Mouse (Mus musculus) spleen, postnatal 36 days (tissue): ENCODE measurements around the gene Baz2b.

Experiments
- DNase-seq, 2 experiments: peaks; one replicate each; pipeline ENCODE4 v3.0.0; 2022; ENCODE audit warnings: low spot score in 2 of 2, mixed read lengths in 1 of 2

The Baz2b gene

GRCm38 (mm10) chr2:60003038-60003664 is 206.5 kb downstream of the Baz2b start:
- no peak for DNase-seq

GRCm38 (mm10) chr2:60000268-60000667 is 209.4 kb downstream of the Baz2b start:
- no peak for DNase-seq

GRCm38 (mm10) chr2:59997479-59998228 is 212.0 kb downstream of the Baz2b start:
- no peak for DNase-seq

DNA sequence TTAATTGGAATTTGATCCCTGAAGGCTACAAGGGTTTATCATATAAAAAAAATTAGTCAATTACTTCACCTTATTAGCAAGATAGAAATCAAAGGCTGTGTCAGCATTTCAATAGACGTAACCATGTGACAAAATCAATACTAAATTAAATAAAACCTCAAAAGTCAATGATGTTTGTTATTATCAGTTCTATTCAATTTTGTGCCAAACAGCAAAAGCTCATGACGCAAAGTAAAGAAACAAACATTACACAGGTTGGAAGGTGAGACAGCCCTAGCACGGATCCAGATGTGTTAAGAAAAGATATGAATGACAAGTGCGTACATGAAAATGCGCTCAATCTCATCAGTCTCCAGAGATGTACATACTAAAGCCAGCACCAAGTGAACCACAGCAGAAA is 212.7 kb downstream of the Baz2b start:
- DNase-seq = no peak

DNA sequence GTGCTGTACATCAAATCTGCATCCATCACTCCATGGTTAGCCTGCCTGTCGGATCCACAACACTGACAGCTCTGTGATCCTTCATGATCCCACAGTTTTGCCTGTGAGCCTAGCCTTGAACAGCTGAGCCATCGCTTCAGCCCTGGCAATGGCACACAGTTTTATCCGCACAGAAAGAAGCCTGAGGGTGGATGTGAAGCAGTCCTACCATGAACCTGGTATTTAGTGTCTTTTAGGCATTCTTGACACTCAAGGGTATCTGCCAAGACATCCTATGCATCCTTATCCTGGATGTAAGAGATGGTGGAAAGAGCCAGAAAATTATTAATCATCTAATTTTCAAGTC is 216.5 kb downstream of the Baz2b start:
- DNase-seq = no peak

DNA sequence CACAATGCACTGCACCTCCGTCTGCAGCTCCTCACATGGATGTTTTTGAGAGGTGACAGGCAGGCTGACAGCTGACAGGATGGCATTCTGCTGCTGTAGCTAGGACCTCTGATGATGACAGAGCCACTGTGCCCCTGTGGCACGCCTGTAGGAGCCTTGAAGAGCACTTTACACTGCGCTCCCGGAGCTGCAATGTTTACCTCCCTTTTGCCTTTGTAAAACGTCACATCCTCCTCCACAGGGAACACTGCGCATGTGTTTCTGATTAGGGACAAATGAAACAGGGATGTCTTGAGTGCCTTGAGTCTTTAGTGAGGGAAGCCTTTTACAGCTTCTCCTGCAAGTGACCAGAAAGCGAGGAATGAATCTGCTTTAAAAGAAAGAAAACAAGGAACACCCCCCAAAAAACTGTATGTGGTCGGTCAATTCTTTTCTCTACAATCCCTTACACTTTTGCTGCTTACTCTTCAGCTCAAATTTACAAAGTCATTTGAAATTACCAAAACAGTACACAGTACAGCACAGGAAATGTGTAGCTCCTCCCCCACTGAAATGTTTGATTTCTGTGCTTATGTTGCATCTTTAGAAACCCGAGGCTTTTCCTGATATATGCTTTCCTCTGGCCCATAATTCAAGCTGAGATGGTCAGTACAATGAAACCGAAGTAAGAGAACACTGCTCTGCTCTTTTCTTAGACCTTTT is 217.0 kb downstream of the Baz2b start:
- DNase-seq = no peak

GRCm38 (mm10) chr2:59991775-59992174 is 217.9 kb downstream of the Baz2b start:
- DNase-seq = no peak

- no peak for DNase-seq
Measured at GRCm38 (mm10) chr2:59987521-59987920, 222.1 kb downstream of the Baz2b start.

DNA sequence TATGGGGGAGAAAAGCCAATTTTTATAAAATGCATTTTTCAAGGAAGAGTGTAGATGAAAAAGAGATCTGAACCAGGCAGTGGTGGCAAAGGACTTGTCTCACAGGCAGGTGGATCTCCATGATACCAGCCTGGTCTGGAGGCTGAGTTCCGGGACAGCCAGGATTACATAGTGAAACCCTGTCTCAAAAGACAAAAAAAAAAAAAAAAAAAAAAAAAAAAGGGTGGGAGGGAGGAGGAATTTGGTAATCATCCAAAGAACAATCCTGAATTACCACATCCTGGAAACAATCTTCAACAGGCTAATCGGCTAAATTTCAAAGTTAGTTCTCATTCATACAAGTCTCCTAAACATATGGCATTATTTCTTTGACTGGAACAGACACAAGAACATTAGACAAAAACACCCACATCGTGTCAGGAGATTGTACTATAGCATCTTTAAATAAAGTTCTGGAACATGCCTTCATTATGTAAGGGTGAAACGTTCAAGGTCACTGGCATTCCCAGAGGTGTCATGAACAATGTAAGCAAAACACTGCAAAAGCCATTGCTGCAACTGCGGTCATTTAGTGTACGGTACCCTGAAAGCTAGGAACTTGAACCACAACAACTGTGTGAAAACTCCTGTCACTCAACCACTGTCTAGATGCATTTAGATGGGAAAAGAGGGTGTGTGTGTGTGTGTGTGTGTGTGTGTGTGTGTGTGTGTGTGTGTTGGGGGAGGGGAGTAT is 230.0 kb downstream of the Baz2b start:
- no peak for DNase-seq

- no peak for DNase-seq
Measured at GRCm38 (mm10) chr2:59976680-59977079, 233.0 kb downstream of the Baz2b start.

GRCm38 (mm10) chr2:59975772-59976171 is 233.9 kb downstream of the Baz2b start:
- DNase-seq = no peak

DNA sequence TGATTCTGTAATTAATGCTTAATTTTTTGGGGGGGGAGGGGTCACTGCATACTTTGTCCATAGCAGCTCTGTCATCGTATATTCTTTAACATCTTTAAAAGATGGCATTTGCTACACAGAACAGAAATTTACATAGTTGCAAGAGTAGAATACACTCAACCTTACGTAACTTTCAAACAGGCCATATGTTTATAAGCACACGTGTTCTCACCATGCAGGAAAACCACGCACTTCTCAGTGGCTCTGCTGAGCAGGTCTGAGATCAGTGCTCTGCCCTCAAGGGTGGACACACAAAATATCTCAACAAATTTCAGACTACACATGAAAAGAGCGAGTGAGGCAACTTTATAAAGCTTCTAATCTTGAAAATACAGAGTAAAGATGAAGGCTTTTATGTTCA is 235.7 kb downstream of the Baz2b start:
- no peak for DNase-seq

DNA sequence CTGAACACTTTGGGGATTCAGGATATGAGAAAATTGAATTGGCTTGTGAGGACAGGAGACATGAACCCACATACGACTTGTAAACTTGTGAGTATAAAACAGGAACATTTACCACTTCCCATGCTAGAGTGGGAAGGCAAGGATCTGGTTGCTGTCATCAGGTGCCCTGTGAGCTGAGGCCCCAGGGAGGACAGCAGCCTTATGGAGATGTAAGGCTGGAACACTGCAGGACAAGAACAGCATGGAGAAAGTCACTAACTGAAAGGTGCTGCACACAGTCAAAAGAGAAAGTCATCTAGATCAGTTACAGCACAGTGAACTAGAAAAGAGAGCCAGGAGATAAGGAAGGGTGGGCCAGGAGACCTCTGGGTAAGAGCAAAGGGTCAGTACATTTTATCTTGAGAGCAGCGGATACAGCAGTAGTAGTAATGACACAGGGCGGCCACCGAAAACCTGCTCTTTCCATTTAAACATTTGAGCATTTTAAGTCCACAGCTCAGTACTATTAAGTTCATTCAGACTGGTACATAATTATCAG is 236.5 kb downstream of the Baz2b start:
- no peak for DNase-seq

DNA sequence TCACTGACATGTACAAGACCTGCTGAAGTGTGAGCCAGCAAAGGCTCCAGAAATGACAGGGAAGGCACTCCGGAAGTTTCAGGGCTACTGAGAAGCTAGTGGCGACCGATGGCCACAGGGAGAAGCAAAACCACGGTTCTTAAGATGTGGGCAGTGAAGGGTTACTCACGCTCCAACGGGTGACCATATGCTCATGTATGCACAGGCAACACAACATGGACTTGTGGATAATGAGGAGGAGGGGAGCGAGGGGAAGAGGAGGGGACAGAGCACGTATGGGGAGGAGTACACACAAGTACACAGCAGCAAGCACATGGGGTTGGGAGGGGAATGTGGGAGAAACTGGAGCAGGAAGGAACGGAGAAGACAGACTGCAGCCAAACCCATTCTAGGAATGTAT is 239.1 kb downstream of the Baz2b start:
- DNase-seq = no peak

GRCm38 (mm10) chr2:59969099-59969498 is 240.5 kb downstream of the Baz2b start:
- no peak for DNase-seq

DNA sequence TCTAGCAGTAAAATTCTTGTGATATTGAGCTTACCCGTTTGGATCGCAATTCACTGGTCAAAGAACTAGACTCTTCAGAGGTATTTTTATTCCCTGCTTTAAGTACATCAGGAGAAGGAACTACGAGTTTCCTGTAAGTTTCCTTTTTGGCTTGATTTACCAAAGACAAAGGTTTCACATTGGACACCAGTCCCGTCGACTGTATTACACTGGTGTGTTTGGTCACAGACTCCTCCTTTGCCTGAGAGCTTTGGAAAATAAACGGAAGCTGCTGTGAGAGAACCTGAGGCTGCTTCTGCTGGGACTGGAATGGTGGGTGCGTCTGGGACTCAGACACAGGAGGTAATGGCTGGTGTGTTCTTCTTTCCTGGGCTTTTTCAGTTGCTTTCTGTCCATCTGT is 241.0 kb downstream of the Baz2b start:
- no peak for DNase-seq

DNA sequence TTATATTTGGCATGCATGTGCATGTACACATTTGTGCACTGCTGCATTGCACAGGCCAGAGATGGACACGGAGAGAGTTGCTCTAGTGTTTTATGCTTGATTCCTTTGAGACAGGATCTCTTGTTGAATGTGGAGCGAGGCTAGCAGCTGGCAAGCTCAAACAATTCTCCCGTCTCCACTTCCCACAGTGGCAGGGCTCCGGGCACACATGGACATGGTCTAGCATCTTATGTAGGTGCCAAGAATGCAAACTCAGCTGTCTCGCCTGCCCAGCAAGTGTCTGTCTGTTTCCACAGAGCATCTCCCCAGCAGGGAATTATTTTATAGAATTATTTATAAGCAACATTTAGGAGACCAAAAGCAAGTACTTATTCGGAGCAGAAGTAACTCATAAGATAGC is 243.2 kb downstream of the Baz2b start:
- DNase-seq = no peak

DNA sequence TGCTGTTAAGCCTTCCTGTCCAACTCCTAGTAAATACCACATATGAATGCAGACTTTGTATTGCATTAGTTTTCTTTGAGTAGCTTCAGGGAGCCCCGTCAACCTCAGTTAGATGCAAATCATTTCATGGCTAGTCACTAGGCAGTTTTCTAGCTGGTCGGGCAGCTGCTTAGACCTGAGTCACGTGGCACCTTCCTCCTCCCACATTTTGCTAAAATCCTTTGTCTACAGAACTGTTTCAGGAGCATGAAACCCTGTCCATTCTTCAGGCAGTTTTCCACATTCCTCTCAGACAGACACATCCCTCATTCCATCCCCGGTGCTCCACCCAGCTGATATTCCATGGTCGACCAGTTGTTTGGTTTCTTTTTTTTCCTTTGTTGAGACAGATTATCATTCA is 246.6 kb downstream of the Baz2b start:
- no peak for DNase-seq

DNA sequence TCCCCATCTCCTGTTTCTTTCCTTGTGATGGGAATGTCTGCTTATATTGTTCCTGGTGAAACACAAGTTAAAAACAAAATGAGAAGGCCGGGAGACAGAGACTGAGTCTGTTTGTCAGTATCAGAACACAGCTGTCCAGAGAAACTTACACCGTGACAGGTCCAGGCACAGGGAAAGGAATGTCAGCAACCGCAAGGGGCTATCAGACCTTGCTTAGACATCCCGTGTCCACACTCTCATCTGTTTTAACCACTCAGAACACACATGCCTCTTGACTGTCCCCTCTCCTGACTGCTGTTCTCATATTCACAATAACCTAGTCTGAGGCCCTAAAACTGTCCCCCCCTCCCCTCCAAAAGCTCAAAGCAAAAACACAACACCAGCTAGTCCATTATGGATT is 247.1 kb downstream of the Baz2b start:
- DNase-seq = no peak

DNA sequence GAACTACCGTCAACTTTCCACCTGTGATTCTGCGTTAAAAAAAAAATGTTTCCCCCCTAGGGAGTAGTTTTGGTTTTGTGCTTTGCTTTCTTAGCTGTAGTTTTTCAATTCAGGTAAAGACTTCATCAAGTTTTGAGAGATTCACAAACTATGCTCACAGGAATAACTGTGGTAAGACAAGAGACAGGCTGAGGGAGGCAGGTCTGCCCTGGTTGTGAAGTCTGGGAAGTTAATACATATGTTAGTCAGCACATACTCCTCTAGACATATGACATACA is 249.2 kb downstream of the Baz2b start:
- no peak for DNase-seq

GRCm38 (mm10) chr2:59959668-59960494 is 249.8 kb downstream of the Baz2b start:
- no peak for DNase-seq

DNA sequence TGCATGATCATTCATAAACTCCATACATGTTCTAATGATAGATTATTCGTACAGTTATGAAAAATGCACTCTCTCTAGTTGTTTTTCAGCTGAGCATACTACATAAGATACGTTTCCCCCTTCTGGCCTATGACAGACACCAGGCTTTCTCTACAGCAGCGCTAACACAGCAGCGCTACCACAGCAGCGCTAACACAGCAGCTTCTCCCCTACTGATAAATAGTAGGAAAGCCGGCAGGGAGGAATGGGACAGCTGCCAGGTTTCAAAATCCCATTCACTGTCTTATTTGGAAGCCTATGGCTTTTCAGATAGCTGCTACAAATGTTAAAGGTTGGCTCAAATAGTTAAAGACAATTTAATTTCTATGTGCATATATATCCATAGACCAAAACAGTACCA is 251.1 kb downstream of the Baz2b start:
- DNase-seq = no peak
